Mouse (Mus musculus): ENCODE results near the gene Selenoh. TPM values are rescaled to one million over a fixed set of nuclear protein-coding genes. Genes with fewer than 3 reads are reported as not detected.

Gene Selenoh
- polyA plus RNA-seq, 1 experiment, result 13.5 TPM

GRCm38 (mm10) chr2:84669828-84670568, 572 bp downstream of the Selenoh start:
- Histone ChIP-seq H3K27me3 (ENCODE audit: control insufficient read depth, insufficient read depth, low read length) (no peaks in the 10 kb centered on the region), H3K27ac (ENCODE audit: control insufficient read depth, insufficient read depth, low read depth, low read length) (peak overlapping the region; percentile 75), H3K4me3 (ENCODE audit: control insufficient read depth, low read depth, low read length) (peak overlapping the region; percentile 90), H3K36me3 (ENCODE audit: control insufficient read depth, insufficient read depth, low read length) (peaks cover 3% of the 10 kb centered on the region), H3K4me1 (ENCODE audit: control insufficient read depth, insufficient read depth, low read length) (peaks cover 3% of the 10 kb centered on the region)
- TF ChIP-seq POLR2A (IDR thresholded peaks at IDR 0.05; ENCODE audit: control insufficient read depth, low read depth, low read length) (no peak), CTCF (IDR thresholded peaks at IDR 0.05; ENCODE audit: control insufficient read depth, insufficient read depth, insufficient replicate concordance, low read depth, low read length) (no peak)

GRCm38 (mm10) chr2:84666081-84666480, 4.5 kb downstream of the Selenoh start:
- no peaks in the 10 kb centered on the region for H3K36me3 ChIP-seq (ENCODE audit: control insufficient read depth, insufficient read depth, low read length)
- peaks cover 3% of the 10 kb centered on the region for H3K4me1 ChIP-seq (ENCODE audit: control insufficient read depth, insufficient read depth, low read length)
- H3K27ac ChIP-seq (ENCODE audit: control insufficient read depth, insufficient read depth, low read depth, low read length), result no peak overlapping the region
- no peak overlapping the region for H3K4me3 ChIP-seq (ENCODE audit: control insufficient read depth, low read depth, low read length)
- TF ChIP-seq CTCF (IDR thresholded peaks at IDR 0.05; ENCODE audit: control insufficient read depth, insufficient read depth, insufficient replicate concordance, low read depth, low read length) (no peak), POLR2A (IDR thresholded peaks at IDR 0.05; ENCODE audit: control insufficient read depth, low read depth, low read length) (no peak)
- H3K27me3 ChIP-seq (ENCODE audit: control insufficient read depth, insufficient read depth, low read length), result no peaks in the 10 kb centered on the region

GRCm38 (mm10) chr2:84662866-84663265, 7.7 kb downstream of the Selenoh start:
- H3K4me3 ChIP-seq (ENCODE audit: control insufficient read depth, low read depth, low read length), result no peak overlapping the region
- H3K27me3 ChIP-seq (ENCODE audit: control insufficient read depth, insufficient read depth, low read length), result no peaks in the 10 kb centered on the region
- no peak for TF ChIP-seq POLR2A (IDR thresholded peaks at IDR 0.05; ENCODE audit: control insufficient read depth, low read depth, low read length)
- TF ChIP-seq CTCF (IDR thresholded peaks at IDR 0.05; ENCODE audit: control insufficient read depth, insufficient read depth, insufficient replicate concordance, low read depth, low read length), result no peak
- H3K27ac ChIP-seq (ENCODE audit: control insufficient read depth, insufficient read depth, low read depth, low read length), result no peak overlapping the region
- H3K36me3 ChIP-seq (ENCODE audit: control insufficient read depth, insufficient read depth, low read length), result no peaks in the 10 kb centered on the region
- peaks cover 7% of the 10 kb centered on the region for H3K4me1 ChIP-seq (ENCODE audit: control insufficient read depth, insufficient read depth, low read length)

GRCm38 (mm10) chr2:84660253-84660652, 10.3 kb downstream of the Selenoh start:
- H3K27me3 ChIP-seq (ENCODE audit: control insufficient read depth, insufficient read depth, low read length), result no peaks in the 10 kb centered on the region
- no peak for TF ChIP-seq POLR2A (IDR thresholded peaks at IDR 0.05; ENCODE audit: control insufficient read depth, low read depth, low read length)
- no peak for TF ChIP-seq CTCF (IDR thresholded peaks at IDR 0.05; ENCODE audit: control insufficient read depth, insufficient read depth, insufficient replicate concordance, low read depth, low read length)
- H3K36me3 ChIP-seq (ENCODE audit: control insufficient read depth, insufficient read depth, low read length), result no peaks in the 10 kb centered on the region
- no peak overlapping the region for H3K27ac ChIP-seq (ENCODE audit: control insufficient read depth, insufficient read depth, low read depth, low read length)
- peaks cover 8% of the 10 kb centered on the region for H3K4me1 ChIP-seq (ENCODE audit: control insufficient read depth, insufficient read depth, low read length)
- H3K4me3 ChIP-seq (ENCODE audit: control insufficient read depth, low read depth, low read length), result no peak overlapping the region

GRCm38 (mm10) chr2:84658806-84659205, 11.8 kb downstream of the Selenoh start, which contains the start of gene Btbd18:
Gene Btbd18 (plus strand): TSS chr2:84659079.
- H3K27ac ChIP-seq (ENCODE audit: control insufficient read depth, insufficient read depth, low read depth, low read length), result peak within 1 kb of the TSS; percentile 93

GRCm38 (mm10) chr2:84655864-84656263, 14.7 kb downstream of the Selenoh start:
- no peak overlapping the region for H3K4me3 ChIP-seq (ENCODE audit: control insufficient read depth, low read depth, low read length)
- H3K27me3 ChIP-seq (ENCODE audit: control insufficient read depth, insufficient read depth, low read length), result no peaks in the 10 kb centered on the region
- TF ChIP-seq CTCF (IDR thresholded peaks at IDR 0.05; ENCODE audit: control insufficient read depth, insufficient read depth, insufficient replicate concordance, low read depth, low read length), result no peak
- no peak for TF ChIP-seq POLR2A (IDR thresholded peaks at IDR 0.05; ENCODE audit: control insufficient read depth, low read depth, low read length)
- H3K4me1 ChIP-seq (ENCODE audit: control insufficient read depth, insufficient read depth, low read length), result peaks cover 8% of the 10 kb centered on the region
- H3K27ac ChIP-seq (ENCODE audit: control insufficient read depth, insufficient read depth, low read depth, low read length), result no peak overlapping the region
- no peaks in the 10 kb centered on the region for H3K36me3 ChIP-seq (ENCODE audit: control insufficient read depth, insufficient read depth, low read length)

More at GRCm38 (mm10) chr2:84658806-84659205, 11.8 kb downstream of the Selenoh start, which contains the start of gene Btbd18:
- no peaks in the 10 kb centered on the region for H3K36me3 ChIP-seq (ENCODE audit: control insufficient read depth, insufficient read depth, low read length)
- TF ChIP-seq CTCF (IDR thresholded peaks at IDR 0.05; ENCODE audit: control insufficient read depth, insufficient read depth, insufficient replicate concordance, low read depth, low read length), result no peak
- TF ChIP-seq POLR2A (IDR thresholded peaks at IDR 0.05; ENCODE audit: control insufficient read depth, low read depth, low read length), result peak; percentile 86
- H3K27me3 ChIP-seq (ENCODE audit: control insufficient read depth, insufficient read depth, low read length), result no peaks in the 10 kb centered on the region
- peak within 1 kb of the TSS; percentile 95 for H3K4me3 ChIP-seq (ENCODE audit: control insufficient read depth, low read depth, low read length)
- peaks cover 8% of the 10 kb centered on the region for H3K4me1 ChIP-seq (ENCODE audit: control insufficient read depth, insufficient read depth, low read length)

- TF ChIP-seq CTCF (IDR thresholded peaks at IDR 0.05; ENCODE audit: control insufficient read depth, insufficient read depth, insufficient replicate concordance, low read depth, low read length) (no peak), POLR2A (IDR thresholded peaks at IDR 0.05; ENCODE audit: control insufficient read depth, low read depth, low read length) (no peak)
- Histone ChIP-seq H3K27me3 (ENCODE audit: control insufficient read depth, insufficient read depth, low read length) (no peaks in the 10 kb centered on the region), H3K4me1 (ENCODE audit: control insufficient read depth, insufficient read depth, low read length) (peaks cover 10% of the 10 kb centered on the region), H3K36me3 (ENCODE audit: control insufficient read depth, insufficient read depth, low read length) (no peaks in the 10 kb centered on the region), H3K27ac (ENCODE audit: control insufficient read depth, insufficient read depth, low read depth, low read length) (no peak overlapping the region), H3K4me3 (ENCODE audit: control insufficient read depth, low read depth, low read length) (no peak overlapping the region)
Observed at GRCm38 (mm10) chr2:84653354-84653753, 17.2 kb downstream of the Selenoh start.
